Mouse (Mus musculus) MEL (cell line): Measurements from ENCODE around the gene Slc16a3. TPM values are rescaled to one million over a fixed set of nuclear protein-coding genes. Genes with fewer than 3 reads are reported as not detected.

Source experiments
- DNase-seq: peaks from one replicate; pipeline ENCODE4 v3.0.0; 2011; ENCODE audit warnings: low read depth, low spot score
- H3K27ac ChIP-seq: 2 replicates; pipeline ENCODE4 v1.5.1; 2012; ENCODE audit warnings: low read depth, mild to moderate bottlenecking, control low read depth, low read length, moderate library complexity; ENCODE audit not compliant: control insufficient read depth
- H3K27me3 ChIP-seq, 2 experiments: fragments of 150-350 bp in 1 of 2; sonication (generic) in 1 of 2; 2 replicates each; pipeline ENCODE4 v1.6.1; 2012; ENCODE audit warnings: low read length in 2 of 2, mild to moderate bottlenecking in 2 of 2, improper control_type of control experiment in 1 of 2, moderate library complexity in 1 of 2; ENCODE audit not compliant: insufficient read depth in 2 of 2, control insufficient read depth in 1 of 2
- H3K36me3 ChIP-seq, 2 experiments: 2 replicates each; pipeline ENCODE4 v1.6.1; 2012 to 2014; ENCODE audit warnings: low read length in 2 of 2, improper control_type of control experiment in 1 of 2, inconsistent platforms in 1 of 2, mild to moderate bottlenecking in 1 of 2; ENCODE audit not compliant: insufficient read depth in 2 of 2, control insufficient read depth in 1 of 2
- H3K4me1 ChIP-seq, 2 experiments: fragments of 150-350 bp in 1 of 2; sonication (generic) in 1 of 2; 2 replicates each; pipeline ENCODE4 v1.6.1; 2012; ENCODE audit warnings: low read length in 2 of 2, improper control_type of control experiment in 1 of 2, mild to moderate bottlenecking in 1 of 2; ENCODE audit not compliant: insufficient read depth in 2 of 2, control insufficient read depth in 1 of 2
- H3K4me3 ChIP-seq, 2 experiments: fragments of 150-350 bp in 1 of 2; sonication (generic) in 1 of 2; 2 replicates each; pipeline ENCODE4 v1.5.1; 2012; ENCODE audit warnings: low read depth in 2 of 2, low read length in 2 of 2, mild to moderate bottlenecking in 2 of 2, moderate library complexity in 2 of 2, control low read depth in 1 of 2, improper control_type of control experiment in 1 of 2; ENCODE audit not compliant: control insufficient read depth in 1 of 2, insufficient read depth in 1 of 2
- H3K79me2 ChIP-seq: 2 replicates; pipeline ENCODE4 v1.6.1; 2012; ENCODE audit warnings: mild to moderate bottlenecking, low read length, moderate library complexity; ENCODE audit not compliant: control insufficient read depth, poor library complexity, insufficient read depth
- H3K9ac ChIP-seq: 2 replicates; pipeline ENCODE4 v1.6.1; 2012; ENCODE audit warnings: low read depth, mild to moderate bottlenecking, control low read depth, low read length, moderate library complexity; ENCODE audit not compliant: control insufficient read depth, poor library complexity, severe bottlenecking
- H3K9me3 ChIP-seq: fragments of 150-350 bp; sonication (generic); replicated peaks from 2 replicates; pipeline ENCODE4 v1.6.1; 2012; ENCODE audit warnings: mild to moderate bottlenecking, low read length, improper control_type of control experiment, moderate library complexity; ENCODE audit not compliant: insufficient read depth
- CHD1 ChIP-seq: IDR thresholded peaks from 2 replicates; pipeline ENCODE4 v1.6.1; 2012; ENCODE audit warnings: low read depth, mild to moderate bottlenecking, inconsistent platforms, low read length, improper control_type of control experiment
- CTCF ChIP-seq, 3 experiments: IDR thresholded peaks in 2 of 3; conservative IDR thresholded peaks in 1 of 3; 2 replicates each; pipeline ENCODE4 v1.5.1; 2011 to 2012; ENCODE audit warnings: low read length in 3 of 3, low read depth in 2 of 3, mild to moderate bottlenecking in 2 of 3, improper control_type of control experiment in 1 of 3, inconsistent platforms in 1 of 3, mixed read lengths in 1 of 3, moderate library complexity in 1 of 3; ENCODE audit not compliant: control insufficient read depth in 1 of 3, insufficient read depth in 1 of 3, poor library complexity in 1 of 3, severe bottlenecking in 1 of 3
- GABPA ChIP-seq: IDR thresholded peaks from 2 replicates; pipeline ENCODE4 v1.6.1; 2012; ENCODE audit warnings: low read depth, mild to moderate bottlenecking, inconsistent platforms, low read length, improper control_type of control experiment, moderate library complexity
- GATA1 ChIP-seq: IDR thresholded peaks from 2 replicates; pipeline ENCODE4 v1.6.1; 2011; ENCODE audit warnings: low read depth, low read length, improper control_type of control experiment
- HCFC1 ChIP-seq: IDR thresholded peaks from 2 replicates; pipeline ENCODE4 v1.6.1; 2012; ENCODE audit warnings: low read depth, mild to moderate bottlenecking, inconsistent platforms, low read length, improper control_type of control experiment, moderate library complexity
- JUND ChIP-seq: IDR thresholded peaks from 2 replicates; pipeline ENCODE4 v1.6.1; 2011; ENCODE audit warnings: low read depth, mild to moderate bottlenecking, improper control_type of control experiment, low read length
- KAT2A ChIP-seq: conservative IDR thresholded peaks from 2 replicates; pipeline ENCODE4 v1.6.1; 2012; ENCODE audit warnings: low read depth, low read length, improper control_type of control experiment, inconsistent platforms
- MAFK ChIP-seq: IDR thresholded peaks from 2 replicates; pipeline ENCODE4 v1.6.1; 2011; ENCODE audit warnings: low read depth, mild to moderate bottlenecking, low read length, improper control_type of control experiment, borderline replicate concordance
- MAZ ChIP-seq: IDR thresholded peaks from 2 replicates; pipeline ENCODE4 v1.6.1; 2012; ENCODE audit warnings: low read depth, mild to moderate bottlenecking, inconsistent platforms, low read length, improper control_type of control experiment
- MEF2A ChIP-seq: IDR thresholded peaks from 2 replicates; pipeline ENCODE4 v1.6.1; 2014; ENCODE audit warnings: low read depth, mild to moderate bottlenecking, inconsistent platforms, low read length, improper control_type of control experiment; ENCODE audit not compliant: poor library complexity, insufficient replicate concordance, severe bottlenecking; ENCODE audit errors: extremely low read depth
- MXI1 ChIP-seq: IDR thresholded peaks from 2 replicates; pipeline ENCODE4 v1.6.1; 2011; ENCODE audit warnings: mild to moderate bottlenecking, low read depth, low read length, improper control_type of control experiment
- MYC ChIP-seq: IDR thresholded peaks from 2 replicates; pipeline ENCODE4 v1.6.1; 2011; ENCODE audit warnings: low read depth, mild to moderate bottlenecking, low read length, improper control_type of control experiment, moderate library complexity
- POLR2A ChIP-seq, 2 experiments: IDR thresholded peaks; 2 replicates each; pipeline ENCODE4 v1.6.1; 2011 to 2012; ENCODE audit warnings: low read length in 2 of 2, mild to moderate bottlenecking in 2 of 2, control low read depth in 1 of 2, improper control_type of control experiment in 1 of 2, low read depth in 1 of 2, moderate library complexity in 1 of 2; ENCODE audit not compliant: control insufficient read depth in 1 of 2, insufficient read depth in 1 of 2, poor library complexity in 1 of 2
- POLR2AphosphoS5 ChIP-seq: IDR thresholded peaks from 2 replicates; pipeline ENCODE4 v1.6.1; 2012; ENCODE audit warnings: low read depth, borderline replicate concordance, mild to moderate bottlenecking, inconsistent platforms, low read length, moderate library complexity, mixed read lengths
- RCOR1 ChIP-seq: IDR thresholded peaks from 2 replicates; pipeline ENCODE4 v1.6.1; 2012; ENCODE audit warnings: low read depth, mild to moderate bottlenecking, inconsistent platforms, low read length, improper control_type of control experiment
- SIN3A ChIP-seq: IDR thresholded peaks from 2 replicates; pipeline ENCODE4 v1.6.1; 2012; ENCODE audit warnings: low read length, improper control_type of control experiment, inconsistent platforms
- SMC3 ChIP-seq: IDR thresholded peaks from 2 replicates; pipeline ENCODE4 v1.6.1; 2011; ENCODE audit warnings: low read depth, low read length, improper control_type of control experiment
- TCF12 ChIP-seq: IDR thresholded peaks from 2 replicates; pipeline ENCODE4 v1.6.1; 2014; ENCODE audit warnings: low read depth, mild to moderate bottlenecking, inconsistent platforms, low read length, improper control_type of control experiment, moderate library complexity
- UBTF ChIP-seq: IDR thresholded peaks from 2 replicates; pipeline ENCODE4 v1.6.1; 2012; ENCODE audit warnings: low read depth, mild to moderate bottlenecking, inconsistent platforms, low read length, improper control_type of control experiment, moderate library complexity, borderline replicate concordance; ENCODE audit not compliant: insufficient read depth
- USF2 ChIP-seq, 2 experiments: IDR thresholded peaks; 2 replicates each; pipeline ENCODE4 v1.6.1; 2011 to 2012; ENCODE audit warnings: improper control_type of control experiment in 2 of 2, low read length in 2 of 2, borderline replicate concordance in 1 of 2, inconsistent platforms in 1 of 2, low read depth in 1 of 2, mild to moderate bottlenecking in 1 of 2; ENCODE audit not compliant: insufficient read depth in 1 of 2
- ZNF384 ChIP-seq: IDR thresholded peaks from 2 replicates; pipeline ENCODE4 v1.6.1; 2012; ENCODE audit warnings: low read depth, mild to moderate bottlenecking, inconsistent platforms, low read length, improper control_type of control experiment
- polyA plus RNA-seq, 2 experiments: library from polyadenylated mRNA; stranded (reverse) in 1 of 2; unstranded in 1 of 2; fragments of >175 nt in 1 of 2; fragments of >200 nt in 1 of 2; gene quantifications; 2 replicates each; pipeline versions ENCODE4 v1.2.1 to v1.2.4; 2012; ENCODE audit warnings: low replicate concordance in 2 of 2, low read depth in 1 of 2; ENCODE audit not compliant: insufficient read length in 2 of 2, insufficient read depth in 1 of 2, missing spikeins in 1 of 2
- total RNA-seq: library from RNA; depleted of rRNA; stranded (reverse); fragments of 300-350 nt; gene quantifications from 2 replicates; pipeline ENCODE4 v1.2.3, GENCODE M21; 2012

Gene Slc16a3
- total and polyA plus RNA-seq, 3 experiments = 85.7 to 610 (median 570) TPM

DNA sequence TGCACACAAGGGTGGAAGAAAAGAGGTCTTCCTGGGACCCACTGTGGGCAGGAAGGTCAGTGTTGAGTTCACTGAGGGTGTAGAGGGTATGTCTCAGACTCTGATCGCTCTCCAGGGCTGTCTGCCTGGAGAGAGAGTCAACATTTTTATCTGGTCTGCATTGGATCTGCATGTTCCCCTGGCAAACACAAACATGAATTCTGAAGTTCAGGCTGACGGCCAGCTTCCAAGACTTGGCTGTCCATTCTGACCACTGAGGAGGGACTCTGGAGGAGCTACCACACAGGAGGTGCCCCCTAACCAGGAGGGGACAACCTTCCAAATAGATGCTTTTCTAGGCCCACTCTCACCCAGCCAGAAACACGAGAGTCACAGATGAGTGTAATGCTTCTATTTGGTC lies 43.5 kb downstream of the Slc16a3 start:
- Histone ChIP-seq H3K27ac (peak overlapping the region; percentile 8; the same call in 1 of the 2 replicates), H3K36me3 (peaks cover 7 to 30% of the 10 kb centered on the region in 2 experiments)

DNA sequence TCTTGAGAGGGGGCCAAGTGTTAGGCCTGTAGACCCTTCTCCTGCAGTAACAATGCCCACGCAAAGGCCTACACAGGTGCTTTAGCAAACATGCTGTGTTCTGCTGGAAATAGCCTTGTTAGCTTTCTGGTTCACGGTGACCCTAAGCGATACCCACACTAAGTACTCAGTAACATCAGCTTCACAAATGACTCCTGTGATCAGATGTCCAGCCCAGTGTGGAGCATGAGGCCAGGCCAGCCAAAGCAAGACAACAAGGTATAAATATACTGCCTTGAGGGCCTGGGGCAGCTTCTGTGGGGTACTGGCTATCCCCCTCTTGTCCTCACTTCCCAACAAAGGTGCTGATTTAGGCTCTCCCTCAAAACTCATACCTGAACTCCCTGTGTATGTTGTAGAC lies 44.8 kb downstream of the Slc16a3 start:
- DNase-seq = no peak
- Histone ChIP-seq H3K36me3 (peaks cover 0 to 20% of the 10 kb centered on the region in 2 experiments; a peak in 3 of 4 replicates), H3K9me3 (no peaks in the 10 kb centered on the region), H3K27me3 (no peaks in the 10 kb centered on the region), H3K9ac (no peak overlapping the region), H3K4me1 (peaks cover 13 to 26% of the 10 kb centered on the region in 2 experiments), H3K27ac (no peak overlapping the region), H3K4me3 (no peak overlapping the region), H3K79me2 (peaks cover 39% of the 10 kb centered on the region)
- TF ChIP-seq ZNF384 (no peak), KAT2A (no peak), POLR2A (IDR thresholded peaks at IDR 0.05; ENCODE audit: control insufficient read depth in 1 of 2, insufficient read depth in 1 of 2, low read depth in 1 of 2, low read length in 2 of 2, poor library complexity in 1 of 2) (no peak), JUND (no peak), GATA1 (no peak), USF2 (IDR thresholded peaks at IDR 0.05; ENCODE audit: borderline replicate concordance in 1 of 2, insufficient read depth in 1 of 2, low read depth in 1 of 2, low read length in 2 of 2) (no peak), UBTF (no peak), POLR2AphosphoS5 (no peak), MEF2A (no peak), MXI1 (no peak), CTCF (IDR thresholded peaks at IDR 0.05 in 2 of 3, conservative IDR thresholded peaks at IDR 0.05 in 1 of 3; ENCODE audit: control insufficient read depth in 1 of 3, insufficient read depth in 1 of 3, low read depth in 2 of 3, low read length in 3 of 3, poor library complexity in 1 of 3, severe bottlenecking in 1 of 3) (no peak), RCOR1 (no peak), MAZ (no peak), GABPA (no peak), HCFC1 (no peak), SIN3A (no peak), MYC (no peak), MAFK (no peak), TCF12 (no peak)

More for the DNA sequence above, 43.5 kb downstream of the Slc16a3 start:
- Histone ChIP-seq H3K79me2 (peaks cover 52% of the 10 kb centered on the region), H3K27me3 (no peaks in the 10 kb centered on the region), H3K9ac (peak overlapping the region; percentile 80), H3K4me3 (peak overlapping the region; percentile 81 to 99), H3K4me1 (peaks cover 21 to 30% of the 10 kb centered on the region in 2 experiments), H3K9me3 (no peaks in the 10 kb centered on the region)
- TF ChIP-seq CHD1 = 0 out of 2 replicates have a peak, but pooled peaks have one; percentile 23
- no peak for TF ChIP-seq SMC3
- DNase-seq = no peak
